Mouse (Mus musculus): ENCODE measurements at regions not wholly inside any gene's neighbourhood (a gene's known extent, or its start where the extent isn't known, plus 50 kb on each side); places are given as distances from the start of the nearest gene placed in this dataset.

GRCm38 (mm10) chr9:41675656-41676055 lies 448.4 kb downstream of the Sorl1 start:
- H3K27me3 ChIP-seq (ENCODE audit: insufficient read depth, low read length) = no peaks in the 10 kb centered on the region
- H3K4me1 ChIP-seq (ENCODE audit: insufficient read depth) = no peaks in the 10 kb centered on the region
- no peak for TF ChIP-seq CTCF (IDR thresholded peaks at IDR 0.05; ENCODE audit: low read depth)
- no peak overlapping the region for H3K4me2 ChIP-seq (ENCODE audit: low read depth)
- no peaks in the 10 kb centered on the region for H3K36me3 ChIP-seq (ENCODE audit: insufficient read depth)
- ATAC-seq = no peak
- H3K9ac ChIP-seq = no peak overlapping the region
- H3K27ac ChIP-seq (ENCODE audit: low read depth, low read length) = no peak overlapping the region
- no peak overlapping the region for H3K4me3 ChIP-seq (ENCODE audit: low read depth, low read length)
- H3K9me3 ChIP-seq (ENCODE audit: low read length) = no peaks in the 10 kb centered on the region
- DNase-seq = no peak
- 54% methylated on average over 2 of the region's 2 CpGs for WGBS

- H3K4me2 ChIP-seq (ENCODE audit: low read depth) = no peak overlapping the region
- no peak for ATAC-seq
- 83% methylated on average over 2 of the region's 2 CpGs for WGBS
- TF ChIP-seq CTCF (IDR thresholded peaks at IDR 0.05; ENCODE audit: low read depth) = no peak
- H3K9ac ChIP-seq = no peak overlapping the region
- H3K36me3 ChIP-seq (ENCODE audit: insufficient read depth) = no peaks in the 10 kb centered on the region
- no peak overlapping the region for H3K4me3 ChIP-seq (ENCODE audit: low read depth, low read length)
- no peak for DNase-seq
- H3K27me3 ChIP-seq (ENCODE audit: insufficient read depth, low read length) = no peaks in the 10 kb centered on the region
- H3K9me3 ChIP-seq (ENCODE audit: low read length) = no peaks in the 10 kb centered on the region
- no peaks in the 10 kb centered on the region for H3K4me1 ChIP-seq (ENCODE audit: insufficient read depth)
- H3K27ac ChIP-seq (ENCODE audit: low read depth, low read length) = no peak overlapping the region
Observed at GRCm38 (mm10) chr9:41672958-41673357, 451.1 kb downstream of the Sorl1 start.

GRCm38 (mm10) chr9:41668741-41669140 lies 455.4 kb downstream of the Sorl1 start:
- Histone ChIP-seq H3K27ac (ENCODE audit: low read depth, low read length) (peak overlapping the region; percentile 64; the same call in 1 of the 2 replicates), H3K9me3 (ENCODE audit: low read length) (no peaks in the 10 kb centered on the region), H3K27me3 (ENCODE audit: insufficient read depth, low read length) (no peaks in the 10 kb centered on the region), H3K9ac (no peak overlapping the region), H3K4me3 (ENCODE audit: low read depth, low read length) (no peak overlapping the region), H3K36me3 (ENCODE audit: insufficient read depth) (no peaks in the 10 kb centered on the region), H3K4me1 (ENCODE audit: insufficient read depth) (0 out of 2 replicates have a peak, but pooled peaks cover 5% of the 10 kb centered on the region), H3K4me2 (ENCODE audit: low read depth) (no peak overlapping the region)
- no peak for TF ChIP-seq CTCF (IDR thresholded peaks at IDR 0.05; ENCODE audit: low read depth)
- DNase-seq = peak; percentile 55
- no peak for ATAC-seq
- WGBS = 40% methylated on average over 1 of the region's 1 CpGs

GRCm38 (mm10) chr9:41665000-41665685 lies 459.0 kb downstream of the Sorl1 start:
- TF ChIP-seq CTCF (IDR thresholded peaks at IDR 0.05; ENCODE audit: low read depth) = no peak
- Histone ChIP-seq H3K9me3 (ENCODE audit: low read length) (no peaks in the 10 kb centered on the region), H3K36me3 (ENCODE audit: insufficient read depth) (no peaks in the 10 kb centered on the region), H3K4me1 (ENCODE audit: insufficient read depth) (0 out of 2 replicates have a peak, but pooled peaks cover 5% of the 10 kb centered on the region), H3K4me3 (ENCODE audit: low read depth, low read length) (no peak overlapping the region), H3K27me3 (ENCODE audit: insufficient read depth, low read length) (no peaks in the 10 kb centered on the region), H3K27ac (ENCODE audit: low read depth, low read length) (peak overlapping the region; percentile 73), H3K9ac (no peak overlapping the region), H3K4me2 (ENCODE audit: low read depth) (no peak overlapping the region)
- ATAC-seq (peak; percentile 93), DNase-seq (peak; percentile 96)
- 40% methylated on average over 10 of the region's 10 CpGs for whole genome bisulfite sequencing

- Histone ChIP-seq H3K36me3 (ENCODE audit: insufficient read depth) (no peaks in the 10 kb centered on the region), H3K9ac (no peak overlapping the region), H3K9me3 (ENCODE audit: low read length) (no peaks in the 10 kb centered on the region), H3K4me2 (ENCODE audit: low read depth) (no peak overlapping the region), H3K27ac (ENCODE audit: low read depth, low read length) (no peak overlapping the region), H3K27me3 (ENCODE audit: insufficient read depth, low read length) (no peaks in the 10 kb centered on the region), H3K4me3 (ENCODE audit: low read depth, low read length) (no peak overlapping the region), H3K4me1 (ENCODE audit: insufficient read depth) (0 out of 2 replicates have a peak, but pooled peaks cover 5% of the 10 kb centered on the region)
- no peak for ATAC-seq
- 94% methylated on average over 5 of the region's 5 CpGs for WGBS
- TF ChIP-seq CTCF (IDR thresholded peaks at IDR 0.05; ENCODE audit: low read depth) = no peak
- DNase-seq = no peak
Observed at GRCm38 (mm10) chr9:41660576-41660975, 463.5 kb downstream of the Sorl1 start.

GRCm38 (mm10) chr9:41660011-41660410 lies 464.1 kb downstream of the Sorl1 start:
- Histone ChIP-seq H3K9ac (no peak overlapping the region), H3K4me2 (ENCODE audit: low read depth) (no peak overlapping the region), H3K27me3 (ENCODE audit: insufficient read depth, low read length) (no peaks in the 10 kb centered on the region), H3K27ac (ENCODE audit: low read depth, low read length) (no peak overlapping the region), H3K4me3 (ENCODE audit: low read depth, low read length) (no peak overlapping the region), H3K4me1 (ENCODE audit: insufficient read depth) (0 out of 2 replicates have a peak, but pooled peaks cover 5% of the 10 kb centered on the region), H3K9me3 (ENCODE audit: low read length) (no peaks in the 10 kb centered on the region), H3K36me3 (ENCODE audit: insufficient read depth) (no peaks in the 10 kb centered on the region)
- WGBS = 81% methylated on average over 5 of the region's 5 CpGs
- no peak for TF ChIP-seq CTCF (IDR thresholded peaks at IDR 0.05; ENCODE audit: low read depth)
- DNase-seq (no peak), ATAC-seq (no peak)

GRCm38 (mm10) chr9:41631564-41632205 lies 470.2 kb upstream of the Ubash3b start:
- ATAC-seq = no peak
- Histone ChIP-seq H3K4me1 (ENCODE audit: insufficient read depth) (no peaks in the 10 kb centered on the region), H3K36me3 (ENCODE audit: insufficient read depth) (no peaks in the 10 kb centered on the region), H3K4me2 (ENCODE audit: low read depth) (no peak overlapping the region), H3K9ac (no peak overlapping the region), H3K27ac (ENCODE audit: low read depth, low read length) (no peak overlapping the region), H3K9me3 (ENCODE audit: low read length) (no peaks in the 10 kb centered on the region), H3K4me3 (ENCODE audit: low read depth, low read length) (no peak overlapping the region), H3K27me3 (ENCODE audit: insufficient read depth, low read length) (no peaks in the 10 kb centered on the region)
- WGBS = 66% methylated on average over 2 of the region's 2 CpGs
- no peak for DNase-seq
- TF ChIP-seq CTCF (IDR thresholded peaks at IDR 0.05; ENCODE audit: low read depth) = no peak
